Mouse (Mus musculus): ENCODE results near the gene Baiap2l2. TPM values are rescaled to one million over a fixed set of nuclear protein-coding genes. Genes with fewer than 3 reads are reported as not detected.
A peak's percentile ranks its signal among the peaks of the same experiment; 100 is the strongest.

The Baiap2l2 gene
- polyA plus RNA-seq, 1 experiment from 2014 or later: 8.4 TPM

GRCm38 (mm10) chr15:79323791-79324155 lies 38.4 kb upstream of the Baiap2l2 start:
- WGBS: 76% methylated on average over 4 of the region's 4 CpGs
- Histone ChIP-seq H3K4me1 (peaks cover 45% of the 10 kb centered on the region), H3K27ac (peak overlapping the region; percentile 37; the same call in 1 of the 2 replicates), H3K4me2 (no peak overlapping the region), H3K9ac (no peak overlapping the region), H3K36me3 (no peaks in the 10 kb centered on the region), H3K9me3 (no peaks in the 10 kb centered on the region), H3K4me3 (replicated peaks) (no peak overlapping the region), H3K27me3 (replicated peaks) (no peaks in the 10 kb centered on the region)
- ATAC-seq (ENCODE audit: insufficient read depth, low FRiP score, low read depth): no peak

- Histone ChIP-seq H3K9me3 (no peaks in the 10 kb centered on the region), H3K9ac (no peak overlapping the region), H3K36me3 (no peaks in the 10 kb centered on the region), H3K4me2 (no peak overlapping the region), H3K4me3 (replicated peaks) (no peak overlapping the region), H3K4me1 (peaks cover 45% of the 10 kb centered on the region), H3K27ac (peak overlapping the region; percentile 82), H3K27me3 (replicated peaks) (no peaks in the 10 kb centered on the region)
- no peak for ATAC-seq (ENCODE audit: insufficient read depth, low FRiP score, low read depth)
- WGBS: 63% methylated on average over 6 of the region's 6 CpGs
These were observed 37.9 kb upstream of the Baiap2l2 start for GRCm38 (mm10) chr15:79322991-79323790.

- no peaks in the 10 kb centered on the region for H3K27me3 ChIP-seq (replicated peaks)
- peaks cover 43% of the 10 kb centered on the region for H3K4me1 ChIP-seq
- H3K4me2 ChIP-seq: no peak overlapping the region
- no peaks in the 10 kb centered on the region for H3K9me3 ChIP-seq
- peak overlapping the region; percentile 82 for H3K27ac ChIP-seq
- no peak overlapping the region for H3K9ac ChIP-seq
- 51% methylated on average over 11 of the region's 11 CpGs for WGBS
- ATAC-seq (ENCODE audit: insufficient read depth, low FRiP score, low read depth): 0 out of 2 replicates have a peak, but pooled peaks have one; percentile 16
- no peaks in the 10 kb centered on the region for H3K36me3 ChIP-seq
- H3K4me3 ChIP-seq (replicated peaks): no peak overlapping the region
These were observed 37.1 kb upstream of the Baiap2l2 start for GRCm38 (mm10) chr15:79322281-79322990.

GRCm38 (mm10) chr15:79321733-79322190 lies 36.4 kb upstream of the Baiap2l2 start:
- H3K4me1 ChIP-seq: peaks cover 36% of the 10 kb centered on the region
- H3K9ac ChIP-seq: no peak overlapping the region
- H3K36me3 ChIP-seq: no peaks in the 10 kb centered on the region
- WGBS: 54% methylated on average over 5 of the region's 5 CpGs
- no peaks in the 10 kb centered on the region for H3K9me3 ChIP-seq
- H3K4me3 ChIP-seq (replicated peaks): no peak overlapping the region
- peak overlapping the region; percentile 82 for H3K27ac ChIP-seq
- H3K27me3 ChIP-seq (replicated peaks): no peaks in the 10 kb centered on the region
- peak; percentile 40 for ATAC-seq (ENCODE audit: insufficient read depth, low FRiP score, low read depth)
- H3K4me2 ChIP-seq: no peak overlapping the region

- H3K27me3 ChIP-seq (replicated peaks): no peaks in the 10 kb centered on the region
- no peak overlapping the region for H3K9ac ChIP-seq
- no peak overlapping the region for H3K27ac ChIP-seq
- H3K4me1 ChIP-seq: no peaks in the 10 kb centered on the region
- no peak for ATAC-seq (ENCODE audit: insufficient read depth, low FRiP score, low read depth)
- no peak overlapping the region for H3K4me3 ChIP-seq (replicated peaks)
- 0 out of 2 replicates have a peak, but pooled peaks cover 5% of the 10 kb centered on the region for H3K36me3 ChIP-seq
- 63% methylated on average over 8 of the region's 8 CpGs for WGBS
- H3K4me2 ChIP-seq: no peak overlapping the region
- no peaks in the 10 kb centered on the region for H3K9me3 ChIP-seq
These were observed 28.6 kb upstream of the Baiap2l2 start for GRCm38 (mm10) chr15:79313848-79314369.

- H3K27me3 ChIP-seq (replicated peaks): no peaks in the 10 kb centered on the region
- no peaks in the 10 kb centered on the region for H3K9me3 ChIP-seq
- H3K27ac ChIP-seq: no peak overlapping the region
- no peaks in the 10 kb centered on the region for H3K4me1 ChIP-seq
- peaks cover 18% of the 10 kb centered on the region; the same call in 1 of the 2 replicates for H3K36me3 ChIP-seq
- H3K4me3 ChIP-seq (replicated peaks): no peak overlapping the region
- no peak overlapping the region for H3K4me2 ChIP-seq
- WGBS: 55% methylated on average over 4 of the region's 4 CpGs
- no peak overlapping the region for H3K9ac ChIP-seq
- ATAC-seq (ENCODE audit: insufficient read depth, low FRiP score, low read depth): no peak
These were observed 22.5 kb upstream of the Baiap2l2 start for GRCm38 (mm10) chr15:79307861-79308260.

GRCm38 (mm10) chr15:79306043-79306637 lies 20.8 kb upstream of the Baiap2l2 start:
- no peak overlapping the region for H3K4me2 ChIP-seq
- no peak overlapping the region for H3K4me3 ChIP-seq (replicated peaks)
- H3K9ac ChIP-seq: no peak overlapping the region
- no peak overlapping the region for H3K27ac ChIP-seq
- no peak for ATAC-seq (ENCODE audit: insufficient read depth, low FRiP score, low read depth)
- H3K27me3 ChIP-seq (replicated peaks): no peaks in the 10 kb centered on the region
- H3K4me1 ChIP-seq: no peaks in the 10 kb centered on the region
- 82% methylated on average over 23 of the region's 23 CpGs for WGBS
- peaks cover 14% of the 10 kb centered on the region; the same call in 1 of the 2 replicates for H3K36me3 ChIP-seq
- no peaks in the 10 kb centered on the region for H3K9me3 ChIP-seq

- no peak overlapping the region for H3K27ac ChIP-seq
- no peak for ATAC-seq (ENCODE audit: insufficient read depth, low FRiP score, low read depth)
- no peaks in the 10 kb centered on the region for H3K27me3 ChIP-seq (replicated peaks)
- no peak overlapping the region for H3K4me2 ChIP-seq
- no peaks in the 10 kb centered on the region for H3K9me3 ChIP-seq
- WGBS: 68% methylated on average over 4 of the region's 5 CpGs
- H3K4me1 ChIP-seq: no peaks in the 10 kb centered on the region
- no peak overlapping the region for H3K9ac ChIP-seq
- peaks cover 17% of the 10 kb centered on the region; the same call in 1 of the 2 replicates for H3K36me3 ChIP-seq
- no peak overlapping the region for H3K4me3 ChIP-seq (replicated peaks)
These were observed 19.5 kb upstream of the Baiap2l2 start for GRCm38 (mm10) chr15:79304832-79305231.

GRCm38 (mm10) chr15:79303725-79304124 lies 18.4 kb upstream of the Baiap2l2 start:
- Histone ChIP-seq H3K4me1 (no peaks in the 10 kb centered on the region), H3K4me3 (replicated peaks) (no peak overlapping the region), H3K4me2 (no peak overlapping the region), H3K9me3 (no peaks in the 10 kb centered on the region), H3K9ac (no peak overlapping the region), H3K27me3 (replicated peaks) (no peaks in the 10 kb centered on the region), H3K36me3 (peaks cover 17% of the 10 kb centered on the region; the same call in 1 of the 2 replicates), H3K27ac (no peak overlapping the region)
- ATAC-seq (ENCODE audit: insufficient read depth, low FRiP score, low read depth): no peak
- 75% methylated on average over 8 of the region's 8 CpGs for WGBS

- Histone ChIP-seq H3K4me2 (no peak overlapping the region), H3K4me3 (replicated peaks) (no peak overlapping the region), H3K4me1 (0 out of 2 replicates have a peak, but pooled peaks cover 4% of the 10 kb centered on the region), H3K9me3 (no peaks in the 10 kb centered on the region), H3K36me3 (0 out of 2 replicates have a peak, but pooled peaks cover 8% of the 10 kb centered on the region), H3K27ac (no peak overlapping the region), H3K9ac (no peak overlapping the region), H3K27me3 (replicated peaks) (no peaks in the 10 kb centered on the region)
- no peak for ATAC-seq (ENCODE audit: insufficient read depth, low FRiP score, low read depth)
- 72% methylated on average over 2 of the region's 2 CpGs for WGBS
These were observed 14.3 kb upstream of the Baiap2l2 start for GRCm38 (mm10) chr15:79299563-79300155.

- no peak for ATAC-seq (ENCODE audit: insufficient read depth, low FRiP score, low read depth)
- Histone ChIP-seq H3K9me3 (no peaks in the 10 kb centered on the region), H3K36me3 (0 out of 2 replicates have a peak, but pooled peaks cover 4% of the 10 kb centered on the region), H3K27ac (no peak overlapping the region), H3K4me2 (no peak overlapping the region), H3K27me3 (replicated peaks) (no peaks in the 10 kb centered on the region), H3K4me3 (replicated peaks) (no peak overlapping the region), H3K4me1 (0 out of 2 replicates have a peak, but pooled peaks cover 4% of the 10 kb centered on the region), H3K9ac (no peak overlapping the region)
- 76% methylated on average over 6 of the region's 6 CpGs for WGBS
These were observed 13.2 kb upstream of the Baiap2l2 start for GRCm38 (mm10) chr15:79298553-79298952.
